Mouse (Mus musculus) lung, adult 2 months (tissue): ENCODE data around the gene Gpx4.

Source experiments
- CTCF ChIP-seq: fragments of 200-500 bp; IDR thresholded peaks from 2 replicates; pipeline ENCODE4 v1.5.1; 2011; ENCODE audit warnings: mild to moderate bottlenecking, low read length, control low read depth; ENCODE audit not compliant: insufficient read depth
- POLR2A ChIP-seq: fragments of 200-500 bp; IDR thresholded peaks from 2 replicates; pipeline ENCODE4 v1.6.1; 2011; ENCODE audit warnings: low read depth, mild to moderate bottlenecking, control low read depth, low read length, borderline replicate concordance; ENCODE audit errors: extremely low read depth

DNA sequence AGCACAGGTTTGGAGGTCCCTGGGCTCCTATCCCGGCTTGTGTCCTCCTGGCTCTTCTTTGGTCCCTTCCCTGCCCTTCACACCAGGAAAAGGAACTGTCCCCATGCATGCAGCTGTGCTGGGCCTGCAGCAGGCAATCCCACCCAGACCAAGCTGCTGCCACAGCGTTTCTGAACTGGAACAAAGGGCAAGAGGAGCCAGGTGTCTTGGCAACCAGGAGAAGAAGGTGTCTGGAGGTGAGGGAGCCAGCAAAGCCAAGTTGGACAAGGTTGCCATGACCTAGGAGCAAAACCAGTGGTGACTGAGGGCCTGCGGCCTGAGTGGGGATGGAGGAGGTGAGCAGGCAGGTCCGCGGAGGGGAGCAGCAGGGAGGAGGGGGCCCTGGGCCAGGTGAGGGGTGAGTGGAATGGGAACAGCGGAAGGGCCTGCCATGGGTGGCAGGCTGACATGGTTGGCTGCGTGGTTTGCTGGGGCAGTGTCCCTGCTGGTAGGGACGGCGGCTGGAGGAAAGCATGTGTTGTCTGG is at the start of gene Gpx4:
- TF ChIP-seq CTCF (no peak), POLR2A (no peak)
